Mouse (Mus musculus) kidney, adult 8-10 months (tissue): ENCODE measurements at regions not wholly inside any gene's neighbourhood (a gene's known extent, or its start where the extent isn't known, plus 50 kb on each side); places are given as distances from the start of the nearest gene placed in this dataset.

Experiments used
- DNase-seq, 2 experiments: peaks; one replicate each; pipeline ENCODE4 v3.0.0; 2022

GRCm38 (mm10) chr11:8148485-8148825, 515.9 kb downstream of the Tns3 start:
- DNase-seq: no peak

DNA sequence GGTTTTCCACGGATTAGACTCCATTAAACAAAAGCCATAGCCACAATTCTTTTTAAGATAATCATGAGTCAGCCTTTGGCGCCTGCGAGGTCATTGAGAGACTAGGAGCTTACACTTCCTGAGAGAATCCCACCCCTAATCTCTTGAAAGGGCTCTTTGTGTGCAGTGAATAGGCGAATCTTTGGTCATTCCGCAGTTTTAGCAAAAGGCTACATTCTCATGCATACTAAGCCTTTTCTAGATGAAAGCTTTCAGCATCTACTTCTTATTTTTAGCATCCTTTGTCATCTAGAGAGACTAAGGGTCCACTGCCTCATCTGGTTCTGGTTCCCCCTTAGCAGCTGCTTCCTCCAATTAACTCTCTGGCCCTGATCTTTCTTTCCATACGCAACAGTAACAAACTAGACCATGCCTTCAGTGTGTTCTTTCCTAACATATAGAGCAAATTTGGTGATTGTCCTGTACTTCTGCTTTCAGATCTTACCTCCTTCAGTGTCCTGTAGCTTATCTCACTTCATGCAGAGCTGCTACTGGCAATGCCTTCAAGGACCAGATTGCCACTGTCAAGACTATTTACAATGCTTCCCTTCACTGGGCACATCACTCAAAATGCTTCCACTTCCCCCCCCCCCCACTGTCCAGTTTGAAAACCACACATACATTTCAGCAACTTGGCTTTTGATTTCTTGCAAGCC, 516.4 kb downstream of the Tns3 start:
- no peak for DNase-seq

DNA sequence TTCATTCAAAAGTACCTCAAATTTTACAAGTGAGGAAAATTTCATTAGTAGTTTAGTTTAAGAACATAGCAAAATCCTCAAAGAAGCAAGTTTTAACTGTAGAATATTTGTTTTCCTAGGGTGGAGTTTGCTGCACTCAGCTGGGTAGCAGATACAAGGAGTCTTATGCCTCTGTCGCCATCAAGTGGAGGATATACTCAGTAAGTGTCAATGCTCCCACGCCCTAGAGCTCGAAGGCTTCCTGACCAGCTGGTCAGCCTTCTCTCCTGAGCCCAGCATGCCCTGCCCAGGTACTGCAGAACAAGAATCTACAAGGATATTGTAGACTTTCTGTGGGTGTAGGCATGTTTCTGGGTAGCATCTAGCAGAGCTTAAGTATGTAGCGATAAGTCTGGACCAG, 527.0 kb downstream of the Tns3 start:
- DNase-seq: peak; percentile 8 to 23

- peak; percentile 11 to 17 for DNase-seq
These were observed 527.7 kb downstream of the Tns3 start for GRCm38 (mm10) chr11:8136666-8137065.

- DNase-seq: no peak
These were observed 555.0 kb downstream of the Tns3 start for GRCm38 (mm10) chr11:8109286-8109685.

GRCm38 (mm10) chr11:8101091-8101490, 563.2 kb downstream of the Tns3 start:
- no peak for DNase-seq

- DNase-seq: no peak
These were observed 580.0 kb downstream of the Tns3 start for GRCm38 (mm10) chr11:8084328-8084727.

DNA sequence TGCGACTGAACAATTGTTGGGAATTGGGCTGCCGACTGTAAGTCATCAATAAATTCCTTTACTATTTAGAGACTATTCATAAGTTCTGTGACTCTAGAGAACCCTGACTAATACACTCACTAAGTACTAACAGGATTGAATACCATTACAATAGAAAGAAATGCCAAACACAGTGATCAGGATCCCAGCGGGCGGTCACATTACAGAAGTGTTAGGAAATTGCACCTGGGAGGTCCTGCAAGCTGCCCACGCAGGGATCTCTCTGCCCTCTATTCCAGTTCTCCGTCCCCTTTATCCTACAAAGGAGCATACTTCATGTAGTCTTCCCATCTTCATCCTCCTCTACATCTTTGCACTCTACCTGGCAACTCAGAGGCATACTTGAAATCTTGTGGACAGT, 581.5 kb downstream of the Tns3 start:
- no peak for DNase-seq

DNA sequence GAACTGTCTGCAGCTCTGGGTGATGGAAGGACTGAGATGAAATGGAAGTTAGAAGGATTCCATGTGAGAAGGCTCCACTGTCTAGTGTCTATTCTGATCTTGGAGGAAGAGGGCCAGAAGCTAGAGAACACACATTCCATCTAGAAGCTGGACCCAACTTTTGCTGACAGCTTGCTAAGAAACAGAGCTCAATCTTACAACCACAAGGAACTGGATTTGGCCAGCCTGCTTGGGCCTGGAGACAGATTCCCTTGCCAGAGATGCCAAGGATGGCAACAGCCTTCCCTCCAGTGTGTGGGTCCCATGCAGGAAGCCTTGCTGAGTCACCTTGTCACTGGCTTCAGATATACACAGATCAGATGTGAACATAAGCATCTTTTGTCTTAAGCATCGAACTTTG, 591.0 kb downstream of the Tns3 start:
- DNase-seq: no peak

DNA sequence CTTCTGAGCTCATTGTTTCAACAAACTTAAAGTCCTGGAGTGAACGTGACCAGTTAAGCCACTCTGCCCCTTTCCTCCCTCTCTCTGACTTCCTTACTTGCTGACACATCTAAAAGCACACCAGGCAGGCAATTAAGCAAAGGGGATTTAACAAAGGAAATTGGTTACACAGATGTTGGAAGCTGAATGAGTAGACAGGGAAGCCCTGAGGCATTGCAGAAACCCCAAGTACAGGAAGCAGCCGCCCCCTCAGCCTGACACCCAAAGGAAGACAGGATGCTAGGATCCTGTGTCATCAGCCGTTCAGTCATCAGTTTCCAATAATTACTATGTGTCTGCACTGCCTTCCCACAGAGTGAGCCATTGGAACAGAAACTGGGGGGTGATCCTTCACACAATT, 595.5 kb downstream of the Tns3 start:
- no peak for DNase-seq

- no peak for DNase-seq
These were observed 597.0 kb downstream of the Tns3 start for GRCm38 (mm10) chr11:8067330-8067729.

DNA sequence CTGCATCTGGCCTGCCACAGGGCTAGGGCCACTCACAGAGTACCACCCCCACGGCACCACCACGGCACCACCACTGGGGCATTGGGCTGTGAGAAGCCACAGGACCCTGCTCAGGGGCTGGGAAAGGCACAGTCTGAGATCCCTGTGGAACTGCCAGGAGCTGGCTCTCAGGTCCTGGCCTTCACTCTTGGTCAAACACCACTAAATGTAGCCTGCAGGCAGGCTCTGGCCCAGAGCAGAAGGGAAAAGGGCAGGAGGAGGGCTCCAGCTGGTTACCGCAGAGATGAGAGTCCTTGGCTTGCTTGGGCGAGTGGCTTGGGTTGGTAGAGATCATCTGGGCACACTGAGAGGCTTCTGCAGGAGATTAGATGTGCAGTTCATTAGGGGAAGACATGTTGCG, 598.5 kb downstream of the Tns3 start:
- DNase-seq: no peak

DNA sequence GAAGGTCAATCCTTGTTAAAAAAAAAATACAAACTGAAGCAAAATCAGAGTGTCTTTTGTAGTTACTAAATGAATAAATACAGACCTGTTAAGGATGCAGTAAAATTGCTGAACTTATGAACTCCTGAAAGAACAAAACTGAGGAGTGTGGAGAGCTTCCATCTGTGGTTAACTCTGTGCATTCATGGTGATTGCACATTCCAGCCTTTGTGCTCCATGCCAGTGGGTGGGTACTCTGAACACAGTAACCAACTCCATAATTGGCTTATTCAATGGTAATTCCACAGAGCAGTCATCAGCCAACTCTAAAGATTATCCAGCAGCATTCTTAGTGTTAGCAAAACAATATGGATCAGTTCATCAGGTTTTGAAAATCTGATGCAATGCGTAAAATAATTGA, 599.2 kb downstream of the Tns3 start:
- DNase-seq: no peak

DNA sequence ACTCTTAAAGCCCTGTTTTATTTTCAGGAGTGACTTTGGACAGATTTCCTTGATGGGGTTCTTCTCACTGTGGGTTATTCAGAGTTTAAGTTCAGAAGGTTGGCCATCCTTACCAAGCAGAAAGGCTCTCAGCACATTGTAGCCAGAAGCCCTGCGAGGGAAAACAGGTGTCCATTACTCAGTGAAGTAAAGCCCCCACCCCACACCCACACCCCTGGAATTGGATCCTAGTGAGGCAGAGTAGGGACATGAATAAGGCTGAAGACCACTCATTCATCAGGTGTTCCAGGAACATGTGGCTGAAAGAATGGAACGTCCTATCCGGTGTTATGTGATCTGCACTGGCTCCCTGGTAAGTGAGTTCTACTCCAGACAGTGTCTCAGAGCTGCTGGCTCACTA, 602.3 kb downstream of the Tns3 start:
- DNase-seq: no peak

DNA sequence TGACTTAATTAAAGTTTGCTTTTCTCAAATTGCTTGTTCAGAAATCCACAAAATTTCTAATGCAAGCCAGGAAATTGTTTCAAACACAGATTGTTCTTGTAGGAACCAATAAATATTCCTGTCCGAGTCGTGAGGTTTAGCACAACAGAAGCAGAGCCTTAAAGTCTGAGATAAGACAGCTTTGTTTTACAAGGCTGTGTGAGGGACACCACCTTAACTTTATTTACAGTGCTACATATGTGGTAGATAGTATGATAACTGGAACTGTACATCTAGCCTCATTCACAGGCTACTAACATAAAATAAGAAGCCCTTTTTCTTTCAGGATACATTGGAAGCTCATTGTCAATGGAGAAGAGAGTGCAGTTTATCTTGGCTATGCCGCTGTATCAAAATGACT, 602.8 kb downstream of the Tns3 start:
- no peak for DNase-seq

DNA sequence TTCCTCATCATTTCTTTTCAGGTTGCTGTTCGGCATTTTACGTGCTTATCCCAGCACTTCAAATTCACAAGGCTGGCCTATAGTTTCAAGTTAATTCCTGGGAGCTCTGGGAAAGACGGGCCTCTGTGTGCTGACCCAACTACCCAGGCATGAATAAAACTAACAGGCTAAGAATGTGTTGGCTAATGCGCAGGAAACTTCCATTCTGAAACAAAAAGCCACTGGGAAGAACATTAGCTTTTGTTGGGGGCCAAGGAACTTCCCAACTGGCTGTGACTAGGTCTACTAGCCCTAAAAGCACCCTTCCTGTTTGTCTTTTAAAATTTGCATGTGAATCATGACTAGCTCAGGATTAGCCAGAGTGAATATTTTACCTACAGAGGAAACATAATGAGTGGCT, 612.8 kb downstream of the Tns3 start:
- no peak for DNase-seq

- DNase-seq: peak; percentile 19 to 48
These were observed 619.2 kb downstream of the Tns3 start for GRCm38 (mm10) chr11:8045086-8045485.

- DNase-seq: no peak
These were observed 634.2 kb downstream of the Tns3 start for GRCm38 (mm10) chr11:8030119-8030518.

DNA sequence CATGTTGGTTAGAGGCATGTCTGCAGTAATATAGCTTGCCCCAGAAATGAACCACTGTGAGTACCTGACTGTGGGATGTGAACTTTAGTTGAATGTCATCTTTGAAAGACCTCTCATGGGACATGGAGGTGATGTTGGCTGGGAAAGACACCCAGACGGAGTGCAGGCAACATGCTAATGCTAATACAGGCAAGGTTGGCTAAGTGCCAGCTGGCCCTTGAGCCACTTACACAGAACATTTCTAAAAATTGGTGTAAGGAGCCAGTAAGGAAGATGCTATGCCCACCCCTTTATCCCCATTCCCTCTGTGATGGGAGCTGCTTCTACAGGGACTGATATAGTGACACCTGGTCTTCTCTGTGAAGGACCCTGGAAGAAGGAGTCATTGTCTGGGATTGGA, 656.5 kb downstream of the Tns3 start:
- no peak for DNase-seq

GRCm38 (mm10) chr11:7981031-7981430, 683.3 kb downstream of the Tns3 start:
- DNase-seq: no peak

- DNase-seq: no peak
These were observed 688.5 kb downstream of the Tns3 start for GRCm38 (mm10) chr11:7975845-7976244.

DNA sequence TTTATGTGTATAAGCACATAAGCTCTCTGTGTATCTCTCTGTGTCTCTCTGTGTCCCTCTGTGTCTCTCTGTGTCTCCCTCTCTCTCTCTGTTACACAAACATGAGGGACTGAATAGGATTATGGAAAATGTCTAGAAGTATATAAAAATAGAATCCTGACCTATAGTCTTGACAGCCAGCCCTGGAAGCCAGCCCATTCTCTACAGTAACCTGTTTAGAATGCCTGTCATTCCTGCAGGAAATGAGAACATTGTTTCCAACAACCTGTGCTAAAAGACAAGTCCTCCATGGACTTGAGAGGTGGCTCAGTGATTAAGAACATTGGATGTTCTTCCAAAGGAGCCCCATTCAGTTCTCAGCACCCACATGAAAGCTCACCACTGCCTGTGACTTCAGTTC, 714.4 kb downstream of the Tns3 start:
- no peak for DNase-seq

DNA sequence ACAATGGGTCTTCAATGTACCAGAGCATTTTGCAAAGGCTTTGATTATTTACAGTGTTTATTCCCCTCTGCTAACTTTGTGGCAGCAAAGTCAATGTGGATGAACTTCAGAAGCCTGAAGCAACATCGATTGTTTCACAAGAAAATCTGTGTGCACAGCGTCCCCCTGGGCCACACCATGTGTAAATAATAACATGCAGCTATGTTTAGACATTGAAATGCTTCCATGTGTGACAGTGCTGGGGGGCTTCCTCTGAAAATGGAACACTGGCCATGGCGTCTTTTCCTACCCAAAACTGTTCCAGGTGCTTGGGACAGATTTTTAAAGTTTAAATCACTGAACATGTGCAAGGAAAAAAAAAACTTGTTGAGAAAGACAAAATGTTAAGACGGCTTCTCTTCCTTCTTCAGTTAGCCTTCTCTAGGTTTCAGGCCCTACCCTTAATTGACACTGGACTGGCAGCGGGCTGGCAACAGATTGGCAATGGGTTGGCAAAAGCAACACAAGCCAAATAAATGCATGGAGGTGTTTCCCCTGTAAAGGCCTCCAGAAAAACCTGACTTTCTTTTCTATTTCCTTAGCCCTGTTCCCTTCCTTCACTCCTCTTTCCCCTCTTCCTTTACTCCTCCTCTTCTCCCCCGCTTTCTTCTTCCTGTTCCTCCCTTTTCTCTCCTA, 715.0 kb downstream of the Tns3 start:
- DNase-seq: no peak

GRCm38 (mm10) chr11:7944956-7945515, 719.3 kb downstream of the Tns3 start:
- no peak for DNase-seq

GRCm38 (mm10) chr11:7944373-7944772, 720.0 kb downstream of the Tns3 start:
- no peak for DNase-seq
